Mouse (Mus musculus): ENCODE measurements at regions not wholly inside any gene's neighbourhood (a gene's known extent, or its start where the extent isn't known, plus 50 kb on each side); places are given as distances from the start of the nearest gene placed in this dataset.
A peak's percentile ranks its signal among the peaks of the same experiment; 100 is the strongest.

DNA sequence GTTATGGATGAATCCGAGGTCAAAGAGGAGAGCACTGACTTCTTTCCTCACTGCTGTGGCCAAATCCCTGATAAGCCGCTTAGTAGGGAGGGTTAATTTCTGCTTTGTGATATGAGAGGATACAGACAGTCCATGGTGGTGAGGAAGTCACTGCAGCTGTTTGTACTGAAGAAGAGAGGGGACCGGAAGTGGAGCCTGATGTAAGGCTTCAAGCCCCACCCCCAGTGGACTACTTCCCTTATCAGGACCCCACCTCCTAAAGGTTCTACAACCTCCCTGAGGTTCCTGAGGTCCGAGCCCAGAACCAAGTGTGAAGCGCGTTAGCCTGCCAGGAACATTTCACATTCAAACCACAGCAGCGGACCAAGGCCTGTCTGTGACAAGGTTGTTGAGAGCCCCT, 207.6 kb downstream of the Rap2a start:
- H3K4me3 ChIP-seq (ENCODE audit: insufficient read depth, low read length): no peak overlapping the region
- TF ChIP-seq POLR2A (IDR thresholded peaks at IDR 0.05; ENCODE audit: extremely low read depth, insufficient read depth, low read length) (no peak), CTCF (IDR thresholded peaks at IDR 0.05; ENCODE audit: extremely low read depth, insufficient read depth, low read length) (no peak)
- H3K27ac ChIP-seq (ENCODE audit: insufficient read depth, low read length): 0 out of 2 replicates have a peak overlapping the region, but pooled peaks have one; percentile 18
- H3K4me1 ChIP-seq (ENCODE audit: control insufficient read depth, insufficient read depth, low read length): peaks cover 5% of the 10 kb centered on the region; the same call in 1 of the 2 replicates

DNA sequence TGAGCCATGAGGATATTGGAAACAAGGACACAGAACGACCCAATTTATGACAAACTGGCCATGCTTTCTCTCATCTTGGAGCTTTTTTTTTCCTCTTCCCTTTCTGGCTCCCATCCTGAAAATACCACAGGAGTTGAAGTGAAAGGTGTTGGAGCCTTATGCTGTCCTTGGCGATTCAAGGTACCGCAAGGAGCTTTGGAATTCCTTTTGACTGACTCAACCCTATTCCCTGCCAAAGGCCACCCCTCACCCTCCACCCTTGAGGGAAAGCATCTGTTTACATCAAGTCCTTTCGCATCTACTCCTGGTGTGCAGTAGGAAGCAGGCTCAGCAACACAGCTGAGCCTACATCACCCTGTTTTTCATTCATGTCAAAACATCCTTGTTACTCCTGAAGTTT, 208.5 kb downstream of the Rap2a start:
- H3K4me3 ChIP-seq (ENCODE audit: insufficient read depth, low read length): no peak overlapping the region
- TF ChIP-seq CTCF (IDR thresholded peaks at IDR 0.05; ENCODE audit: extremely low read depth, insufficient read depth, low read length): no peak
- TF ChIP-seq POLR2A (IDR thresholded peaks at IDR 0.05; ENCODE audit: extremely low read depth, insufficient read depth, low read length): no peak
- no peak overlapping the region for H3K27ac ChIP-seq (ENCODE audit: insufficient read depth, low read length)
- peaks cover 5% of the 10 kb centered on the region; the same call in 1 of the 2 replicates for H3K4me1 ChIP-seq (ENCODE audit: control insufficient read depth, insufficient read depth, low read length)

DNA sequence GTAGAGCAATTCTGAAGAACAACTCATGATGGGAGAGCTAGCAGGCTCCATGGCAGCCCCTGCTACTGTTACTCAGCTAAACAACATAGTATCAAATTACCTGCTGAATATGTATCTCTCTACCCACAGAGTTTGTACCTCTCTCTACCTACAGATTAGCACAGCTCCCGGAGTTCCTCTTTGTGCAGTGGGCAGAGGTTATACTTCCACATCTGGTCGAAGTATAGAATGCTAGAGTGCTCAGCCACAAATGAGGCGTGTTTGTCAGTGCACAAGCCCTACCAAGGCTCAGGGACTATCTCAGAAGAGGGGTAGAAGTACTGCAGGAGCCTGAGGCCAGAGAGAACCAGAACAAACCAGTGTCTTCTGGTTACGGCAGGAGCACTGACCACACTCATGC, 211.6 kb upstream of the Ipo5 start:
- Histone ChIP-seq H3K4me3 (ENCODE audit: insufficient read depth, low read length) (no peak overlapping the region), H3K4me1 (ENCODE audit: control insufficient read depth, insufficient read depth, low read length) (no peaks in the 10 kb centered on the region), H3K27ac (ENCODE audit: insufficient read depth, low read length) (no peak overlapping the region)
- no peak for TF ChIP-seq POLR2A (IDR thresholded peaks at IDR 0.05; ENCODE audit: extremely low read depth, insufficient read depth, low read length)
- no peak for TF ChIP-seq CTCF (IDR thresholded peaks at IDR 0.05; ENCODE audit: extremely low read depth, insufficient read depth, low read length)

DNA sequence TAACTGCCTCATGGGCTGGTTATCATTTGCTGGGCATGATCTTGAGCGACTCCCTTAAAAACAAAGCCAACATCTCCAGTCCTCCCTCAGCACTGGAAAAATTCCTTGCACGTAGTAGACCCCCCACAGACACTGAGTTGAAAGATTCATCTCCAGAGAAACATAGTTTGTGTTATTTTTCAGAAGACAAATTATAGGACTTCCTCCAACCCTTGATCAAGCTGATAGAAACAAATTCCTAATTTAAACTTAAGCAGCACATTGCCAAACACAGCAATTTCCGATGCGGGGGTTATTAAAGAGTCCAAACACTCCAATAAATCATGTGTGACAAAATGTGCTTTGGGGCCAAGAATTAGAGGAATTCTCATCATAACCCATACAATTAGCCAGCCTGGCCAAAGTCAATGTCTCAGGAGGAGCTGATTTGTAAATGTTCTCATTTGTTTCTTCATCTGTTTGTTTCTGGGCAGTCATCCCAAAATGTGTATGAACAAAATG, 205.7 kb upstream of the Ipo5 start:
- H3K27ac ChIP-seq (ENCODE audit: insufficient read depth, low read length): no peak overlapping the region
- no peaks in the 10 kb centered on the region; the same call in 1 of the 2 replicates for H3K4me1 ChIP-seq (ENCODE audit: control insufficient read depth, insufficient read depth, low read length)
- no peak overlapping the region for H3K4me3 ChIP-seq (ENCODE audit: insufficient read depth, low read length)
- no peak for TF ChIP-seq POLR2A (IDR thresholded peaks at IDR 0.05; ENCODE audit: extremely low read depth, insufficient read depth, low read length)
- no peak for TF ChIP-seq CTCF (IDR thresholded peaks at IDR 0.05; ENCODE audit: extremely low read depth, insufficient read depth, low read length)

DNA sequence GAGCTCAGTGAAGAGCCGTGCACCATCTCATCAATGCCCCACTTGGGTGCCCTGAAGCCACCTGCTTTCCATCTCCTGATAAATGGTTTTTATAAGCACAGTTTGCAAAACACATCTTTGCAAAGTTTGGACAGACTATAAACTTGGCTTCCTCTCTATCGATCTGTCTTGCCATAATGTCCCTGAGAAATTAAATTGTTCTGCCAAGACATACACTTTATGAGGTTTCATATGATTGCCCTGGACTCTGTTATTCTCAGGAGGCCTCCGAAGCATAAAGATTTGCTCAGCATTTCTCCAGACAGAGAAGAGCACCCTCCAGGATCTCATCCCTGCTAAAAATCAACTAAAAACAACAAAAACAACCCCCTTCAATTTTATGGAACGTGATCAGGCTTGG, 200.2 kb upstream of the Ipo5 start:
- no peak for TF ChIP-seq CTCF (IDR thresholded peaks at IDR 0.05; ENCODE audit: extremely low read depth, insufficient read depth, low read length)
- no peak for TF ChIP-seq POLR2A (IDR thresholded peaks at IDR 0.05; ENCODE audit: extremely low read depth, insufficient read depth, low read length)
- no peaks in the 10 kb centered on the region; the same call in 1 of the 2 replicates for H3K4me1 ChIP-seq (ENCODE audit: control insufficient read depth, insufficient read depth, low read length)
- no peak overlapping the region for H3K4me3 ChIP-seq (ENCODE audit: insufficient read depth, low read length)
- H3K27ac ChIP-seq (ENCODE audit: insufficient read depth, low read length): no peak overlapping the region

DNA sequence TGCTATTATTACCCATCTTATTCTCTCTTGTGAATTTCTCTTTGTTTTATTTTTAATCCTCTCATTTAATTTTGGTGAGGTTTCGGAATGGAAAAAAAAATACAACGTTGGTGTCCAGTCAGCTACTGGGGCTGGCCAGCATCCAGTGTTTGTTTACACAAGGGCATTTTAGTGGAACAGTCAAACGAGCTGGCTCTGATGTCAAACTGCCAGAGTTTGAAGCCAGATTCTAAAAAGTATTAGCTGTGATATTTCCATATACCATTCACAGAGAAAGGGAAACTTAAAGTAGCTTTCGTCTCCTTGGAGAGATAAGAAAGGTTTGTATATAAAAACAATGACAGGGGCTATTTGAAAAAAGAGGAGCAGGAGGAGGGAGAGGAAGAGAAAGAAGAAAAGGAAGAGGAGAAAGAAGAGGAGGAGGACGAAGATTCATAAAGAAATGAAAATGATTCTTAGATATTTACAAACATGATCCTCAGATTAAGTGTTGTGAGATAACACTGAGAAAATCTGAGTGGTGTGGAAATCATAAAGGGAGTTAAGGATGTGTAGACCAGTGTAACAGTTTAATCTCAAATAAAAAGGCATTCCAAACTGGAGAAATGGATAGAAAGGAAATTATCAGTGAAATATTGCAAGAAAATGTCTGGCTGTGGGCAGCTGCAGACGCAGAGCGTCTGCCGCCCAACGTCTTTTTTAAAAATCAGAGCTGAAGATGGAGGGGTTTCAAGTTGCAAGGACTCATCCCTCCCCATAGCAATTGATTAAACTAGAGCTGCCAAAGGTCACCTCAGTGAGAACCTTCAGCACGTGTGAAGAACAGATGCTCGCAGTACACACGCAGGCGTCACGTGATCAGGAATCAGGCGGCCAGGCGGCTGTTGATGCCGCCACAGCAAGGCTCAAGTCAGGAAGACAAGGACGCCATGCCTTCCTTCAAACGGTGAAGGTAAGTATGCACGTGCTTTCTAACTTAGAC, 190.3 kb upstream of the Ipo5 start:
- TF ChIP-seq CTCF (IDR thresholded peaks at IDR 0.05; ENCODE audit: extremely low read depth, insufficient read depth, low read length) (no peak), POLR2A (IDR thresholded peaks at IDR 0.05; ENCODE audit: extremely low read depth, insufficient read depth, low read length) (no peak)
- H3K4me3 ChIP-seq (ENCODE audit: insufficient read depth, low read length): no peak overlapping the region
- H3K27ac ChIP-seq (ENCODE audit: insufficient read depth, low read length): no peak overlapping the region
- H3K4me1 ChIP-seq (ENCODE audit: control insufficient read depth, insufficient read depth, low read length): no peaks in the 10 kb centered on the region

DNA sequence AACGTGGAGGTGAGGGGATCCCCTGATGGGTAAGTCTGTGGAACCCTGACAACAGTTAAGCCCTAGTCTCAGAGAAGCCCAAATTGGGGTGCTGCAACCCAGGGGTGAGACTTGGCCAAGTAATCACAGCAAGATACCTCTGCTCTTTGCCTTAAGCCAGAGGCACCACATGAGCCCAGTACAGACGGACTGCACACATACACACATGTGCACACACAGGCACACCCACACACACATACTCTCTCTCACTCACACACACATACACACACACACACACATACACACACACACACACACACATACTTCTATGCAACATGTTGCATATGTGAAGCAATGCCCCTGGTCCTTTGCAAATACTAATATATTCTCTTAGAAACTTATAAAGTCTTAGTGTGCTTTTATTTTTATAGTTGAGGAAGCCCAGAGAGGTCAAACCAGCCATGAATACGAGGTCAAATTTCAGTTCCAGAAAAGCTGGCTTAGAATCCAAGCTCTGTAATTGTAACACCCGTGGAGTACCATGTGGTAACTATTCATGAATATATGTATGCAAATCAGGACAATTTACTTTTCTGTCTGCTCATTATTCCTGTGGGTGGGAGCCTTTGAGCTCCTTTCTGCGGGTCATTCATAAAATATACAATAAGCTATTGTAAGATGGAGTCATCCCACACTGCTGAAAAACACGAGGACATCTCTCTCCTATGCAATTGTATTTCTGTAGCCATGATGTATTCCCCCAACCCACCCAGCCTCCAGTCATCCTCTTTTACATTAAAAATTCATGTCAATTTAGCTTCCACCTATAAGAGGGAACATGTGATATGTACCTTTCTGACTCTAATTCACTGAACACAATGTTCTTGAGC, 189.2 kb upstream of the Ipo5 start:
- TF ChIP-seq CTCF (IDR thresholded peaks at IDR 0.05; ENCODE audit: extremely low read depth, insufficient read depth, low read length): no peak
- TF ChIP-seq POLR2A (IDR thresholded peaks at IDR 0.05; ENCODE audit: extremely low read depth, insufficient read depth, low read length): no peak
- H3K4me3 ChIP-seq (ENCODE audit: insufficient read depth, low read length): no peak overlapping the region
- no peak overlapping the region for H3K27ac ChIP-seq (ENCODE audit: insufficient read depth, low read length)
- no peaks in the 10 kb centered on the region for H3K4me1 ChIP-seq (ENCODE audit: control insufficient read depth, insufficient read depth, low read length)

DNA sequence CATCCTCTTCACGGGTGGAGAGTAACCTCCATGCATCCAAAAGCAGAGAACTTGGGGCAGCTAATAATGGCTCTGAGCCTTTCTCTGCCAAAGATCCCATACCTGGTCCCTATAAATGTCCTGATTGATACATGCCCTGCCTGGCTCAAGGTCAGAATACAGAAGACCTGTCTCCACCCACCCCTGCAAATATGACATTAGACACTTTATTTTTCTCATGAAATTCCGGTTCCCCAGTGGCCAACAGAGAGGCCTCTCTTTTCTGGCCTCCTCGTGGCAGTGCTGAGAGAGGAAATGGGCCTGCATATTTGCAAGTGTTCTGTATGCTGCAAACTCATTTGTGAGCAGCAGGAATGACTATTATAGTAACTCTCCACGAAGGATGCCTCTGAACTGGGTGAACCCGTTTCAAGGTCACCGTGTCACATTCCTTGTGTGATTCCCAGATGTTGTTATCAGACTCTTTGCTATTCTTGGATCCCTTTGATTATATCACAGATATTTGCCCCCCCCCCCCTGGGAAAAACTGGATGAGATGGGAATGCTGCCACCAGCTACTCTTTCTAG, 188.4 kb upstream of the Ipo5 start:
- H3K4me1 ChIP-seq (ENCODE audit: control insufficient read depth, insufficient read depth, low read length): no peaks in the 10 kb centered on the region
- H3K4me3 ChIP-seq (ENCODE audit: insufficient read depth, low read length): no peak overlapping the region
- TF ChIP-seq CTCF (IDR thresholded peaks at IDR 0.05; ENCODE audit: extremely low read depth, insufficient read depth, low read length) (no peak), POLR2A (IDR thresholded peaks at IDR 0.05; ENCODE audit: extremely low read depth, insufficient read depth, low read length) (no peak)
- no peak overlapping the region for H3K27ac ChIP-seq (ENCODE audit: insufficient read depth, low read length)

DNA sequence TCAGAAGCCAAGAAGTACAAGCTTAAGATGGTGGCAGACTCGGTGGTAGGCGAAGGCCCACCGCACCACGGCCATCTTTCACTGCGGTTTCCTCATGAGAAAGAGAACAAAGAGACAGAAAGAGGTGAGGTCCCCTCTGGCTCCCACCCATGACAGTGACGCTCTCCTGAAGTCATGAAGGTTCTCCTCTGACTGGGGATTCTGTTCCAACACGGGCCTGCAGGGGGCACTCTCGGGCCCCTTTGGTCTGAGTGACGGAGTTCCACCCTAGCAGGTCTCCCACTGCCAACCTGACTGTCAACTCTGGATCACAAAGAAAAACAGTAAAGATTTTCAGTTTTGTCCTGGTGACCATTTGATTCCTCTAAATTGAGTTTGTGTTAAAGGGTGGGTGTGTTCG, 182.9 kb upstream of the Ipo5 start:
- H3K4me1 ChIP-seq (ENCODE audit: control insufficient read depth, insufficient read depth, low read length): no peaks in the 10 kb centered on the region
- H3K4me3 ChIP-seq (ENCODE audit: insufficient read depth, low read length): no peak overlapping the region
- H3K27ac ChIP-seq (ENCODE audit: insufficient read depth, low read length): no peak overlapping the region
- TF ChIP-seq POLR2A (IDR thresholded peaks at IDR 0.05; ENCODE audit: extremely low read depth, insufficient read depth, low read length) (no peak), CTCF (IDR thresholded peaks at IDR 0.05; ENCODE audit: extremely low read depth, insufficient read depth, low read length) (no peak)

All from cortical plate, adult 2 months (tissue).